Comparison of ENCODE assay signal across 12 mouse cellular contexts in the genomic region with DNA sequence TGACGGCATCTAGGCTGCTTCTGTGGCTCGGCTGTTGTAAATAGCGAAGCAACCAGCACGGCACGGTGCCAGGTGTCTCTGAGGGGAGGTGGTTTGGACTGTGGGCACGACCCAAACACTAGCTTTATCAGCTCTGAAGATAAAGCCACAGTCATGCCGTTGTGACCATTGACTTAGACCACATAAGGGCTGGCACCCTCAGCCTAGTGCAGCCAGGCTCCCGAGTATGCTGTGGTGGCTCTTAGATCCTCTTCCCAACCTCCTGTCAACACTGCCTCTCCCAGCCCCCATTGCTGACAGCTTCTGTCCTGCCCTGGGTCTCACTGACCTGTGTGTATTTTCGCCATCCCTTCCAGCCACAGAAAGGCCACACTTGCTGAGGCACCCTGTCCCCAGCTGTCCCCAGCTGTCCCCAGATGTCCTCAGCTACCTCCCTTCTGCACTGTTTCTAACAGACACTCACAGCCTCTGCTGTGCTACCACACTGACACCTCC.
A peak's percentile ranks its signal among the peaks of the same experiment; 100 is the strongest.
DNase-seq lines count a peak whose midpoint lies in the region; TF ChIP-seq lines count a peak whose summit lies in the region.
"Had no signal": no experiment of that assay in that cellular context is flagged by ENCODE, and none has a peak within 500 bp of the region (broad histone marks: within the 10 kb centered on the region; RNA-seq: fewer than 3 reads in every experiment).

No protein-coding gene starts in this region.

- peak; percentile 96 for DNase-seq in heart, adult 11 months
- no peak for DNase-seq in heart, adult 8-10 months (ENCODE audit: low spot score)
- DNase-seq in thymus, postnatal 10 days (ENCODE audit: low spot score in 2 of 2) = peak; percentile 21 to 32
- DNase-seq in thymus, adult 2 months = no peak
- peak; percentile 85 for DNase-seq in heart, postnatal 4 days
- DNase-seq in thymus, postnatal 4 days = peak; percentile 63
- DNase-seq in left cerebral cortex, adult 18-20 months (ENCODE audit: low spot score in 2 of 2) = no peak
- DNase-seq in yolk sac, embryonic 10.5 days (ENCODE audit: low spot score) = no peak
- DNase-seq: cerebellum, adult 11-12 months; gastrocnemius, postnatal 14 days; kidney, adult 9 months had no signal

- TF ChIP-seq CTCF in thymus, adult 2 months (IDR thresholded peaks at IDR 0.05; ENCODE audit: borderline replicate concordance, control insufficient read depth, extremely low read depth, insufficient read depth, low read length, poor library complexity) = no peak

- no peaks in the 10 kb centered on the region for H3K27me3 ChIP-seq in thymus, adult 2 months (ENCODE audit: control insufficient read depth, insufficient read depth, low read length)
- H3K27me3 ChIP-seq: forebrain, embryonic 13.5 days had no signal

- H3K4me3 ChIP-seq in thymus, adult 2 months (ENCODE audit: control insufficient read depth, insufficient read depth, low read length) = no peak overlapping the region
- H3K4me3 ChIP-seq: forebrain, embryonic 13.5 days had no signal

- no peak overlapping the region for H3K27ac ChIP-seq in thymus, adult 2 months (ENCODE audit: control insufficient read depth, insufficient read depth, low read length)
- H3K27ac ChIP-seq: forebrain, embryonic 13.5 days had no signal

- H3K4me1 ChIP-seq in thymus, adult 2 months (replicated peaks; ENCODE audit: control insufficient read depth, insufficient read depth, low read length) = peaks cover 11% of the 10 kb centered on the region
- H3K4me1 ChIP-seq: forebrain, embryonic 13.5 days had no signal

- TF ChIP-seq POLR2A in thymus, adult 2 months (IDR thresholded peaks at IDR 0.05; ENCODE audit: control insufficient read depth, extremely low read depth, insufficient read depth, low read length, poor library complexity) = no peak

- H3K36me3 ChIP-seq in thymus, adult 2 months (ENCODE audit: control insufficient read depth, insufficient read depth, low read length) = no peaks in the 10 kb centered on the region

- WGBS in thymus, adult 2 months = 6% methylated on average over 9 of the region's 9 CpGs

Comparison
In these comparisons a context has a peak if more than half of its experiments do, and no peak if none do; other contexts are left out.
1. DNase-seq: peak in heart, adult 11 months (single experiment), thymus, postnatal 10 days (2 of 2), heart, postnatal 4 days (single experiment) and thymus, postnatal 4 days (single experiment); none in heart, adult 8-10 months (single experiment), thymus, adult 2 months (single experiment), left cerebral cortex, adult 18-20 months (0 of 2) and yolk sac, embryonic 10.5 days (single experiment).